Mouse (Mus musculus) large intestine, adult 2 months (tissue): ENCODE measurements around the gene Gpalpp1. TPM values are rescaled to one million over a fixed set of nuclear protein-coding genes. Genes with fewer than 3 reads are reported as not detected.

Experiments used
- DNase-seq: peaks from one replicate; pipeline ENCODE4 v3.0.0-alpha.2; 2012; ENCODE audit warnings: low read depth, low spot score
- WGBS: fragments of 180-500 bp; shearing (Covaris S2); methylation state at CpG from one replicate; pipeline ENCODE4 v1.1.7; 2018; 5-methylcytosine and 5-hydroxymethylcytosine counted together
- polyA plus RNA-seq: library from polyadenylated mRNA; depleted of rRNA; stranded (reverse); fragments of >200 nt; gene quantifications from 2 replicates; pipeline ENCODE4 v1.2.3, GENCODE M21; 2012; rRNA removed

Gene Gpalpp1
- polyA plus RNA-seq, 1 experiment: 3.3 TPM

DNA sequence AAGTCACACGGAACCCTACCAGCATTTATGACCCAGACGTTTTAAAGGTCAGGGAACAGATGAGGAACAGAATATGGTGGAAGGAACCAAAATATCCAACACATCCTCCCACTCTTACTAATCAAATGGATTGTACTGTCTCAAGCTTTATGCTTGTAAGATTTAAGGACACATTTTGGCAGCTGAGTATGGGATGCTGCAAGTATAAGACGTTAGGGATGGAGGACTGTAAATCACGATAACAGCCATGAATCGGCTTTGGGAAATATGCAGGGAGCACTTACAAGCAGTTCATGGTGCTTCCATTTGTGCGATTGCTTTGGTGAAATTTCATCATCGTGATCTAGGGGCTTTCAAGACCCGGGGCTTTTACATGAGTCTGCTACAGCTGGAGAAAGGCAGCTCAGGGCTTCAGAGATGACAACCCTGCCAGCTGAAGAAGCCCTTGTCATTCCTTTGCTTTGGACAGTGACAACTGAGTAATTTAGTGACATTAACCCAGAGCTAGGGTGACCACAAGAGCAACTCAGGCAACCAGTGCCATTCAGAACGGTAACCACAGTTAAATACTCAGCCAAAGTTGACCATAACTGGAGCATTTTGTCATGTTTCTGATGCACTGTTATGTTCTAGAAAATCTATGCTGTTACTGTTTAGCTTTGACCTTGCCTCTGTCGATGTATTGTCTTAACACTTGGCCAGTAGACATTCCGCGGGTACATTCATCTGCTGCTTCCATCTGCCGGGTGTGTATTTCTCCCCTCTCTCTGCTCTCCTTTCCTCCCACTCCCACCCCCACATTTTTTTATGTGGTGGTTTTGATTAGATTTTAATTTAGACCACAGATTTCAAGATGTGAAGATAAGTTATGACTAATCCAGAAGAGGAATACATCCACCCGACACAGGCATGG is 67.1 kb downstream of the Gpalpp1 start:
- WGBS: 76% methylated on average over 14 of the region's 14 CpGs

More for the DNA sequence above, 67.1 kb downstream of the Gpalpp1 start:
- no peak for DNase-seq

Other genes with a start within 250 kb of the Gpalpp1 start
- gene Kctd4, start 155.8 kb downstream of the Gpalpp1 start, polyA plus RNA-seq: not detected in 2 replicates
- 3.9 and 4.1 TPM in 2 replicates for gene Gtf2f2, start 99.9 kb downstream of the Gpalpp1 start, polyA plus RNA-seq
- gene Nufip1, start 131 bp upstream of the Gpalpp1 start, polyA plus RNA-seq: 2.1 and 2.9 TPM in 2 replicates